Mouse (Mus musculus) monocyte, adult 2 months (primary cell): Measurements from ENCODE around the gene Atg3.

Experiments used
- DNase-seq, 2 experiments: peaks; one replicate each; pipeline ENCODE4 v3.0.0; 2022; ENCODE audit warnings: low spot score in 2 of 2, low read depth in 1 of 2

Atg3 gene

GRCm38 (mm10) chr16:45204438-45204837, 45.9 kb downstream of the Atg3 start:
- DNase-seq, result no peak

- no peak for DNase-seq
Measured at GRCm38 (mm10) chr16:45204859-45205670, 46.5 kb downstream of the Atg3 start.

- DNase-seq, result no peak
Measured at GRCm38 (mm10) chr16:45222016-45222415, 63.4 kb downstream of the Atg3 start.

- no peak for DNase-seq
Measured at GRCm38 (mm10) chr16:45222771-45223170, 64.2 kb downstream of the Atg3 start.

GRCm38 (mm10) chr16:45223648-45224388, 65.2 kb downstream of the Atg3 start, which contains the start of gene Btla:
TSS of gene Btla (plus strand) at chr16:45224315.
- no peak for DNase-seq

- DNase-seq, result no peak
Measured at GRCm38 (mm10) chr16:45224431-45225008, 65.9 kb downstream of the Atg3 start.

GRCm38 (mm10) chr16:45227002-45227401, 68.4 kb downstream of the Atg3 start:
- DNase-seq, result no peak

GRCm38 (mm10) chr16:45231296-45231695, 72.7 kb downstream of the Atg3 start:
- no peak for DNase-seq

- DNase-seq, result no peak
Measured at GRCm38 (mm10) chr16:45233007-45233406, 74.4 kb downstream of the Atg3 start.
